Mouse (Mus musculus) left cerebral cortex, adult 9 months (tissue): ENCODE measurements around the gene Nav1.

Source experiments
- DNase-seq, 2 experiments: peaks; one replicate each; pipeline ENCODE4 v3.0.0; 2022; ENCODE audit warnings: low spot score in 2 of 2

Nav1 gene

DNA sequence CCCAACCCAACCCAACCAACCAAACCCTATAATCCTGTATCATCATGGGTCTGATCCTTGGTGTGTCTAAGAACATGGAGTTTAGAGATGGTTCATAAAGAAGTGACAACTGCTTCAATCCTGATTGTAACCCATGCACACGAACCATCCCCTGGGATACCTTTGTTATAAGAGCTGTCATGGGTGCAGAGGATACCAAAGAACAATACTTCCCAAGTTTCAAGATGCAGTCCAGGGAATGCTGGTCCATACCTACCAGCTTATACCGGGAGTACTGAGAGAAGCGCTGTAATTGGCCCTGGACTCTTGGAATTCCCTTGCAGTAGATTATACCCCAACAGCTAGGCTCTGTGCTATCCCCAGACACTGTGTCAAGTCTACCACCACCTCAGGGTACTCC lies 165.2 kb downstream of the Nav1 start:
- no peak for DNase-seq

GRCm38 (mm10) chr1:135440986-135441385 lies 166.1 kb downstream of the Nav1 start:
- DNase-seq: no peak

GRCm38 (mm10) chr1:135438801-135439200 lies 168.3 kb downstream of the Nav1 start:
- no peak for DNase-seq

- no peak for DNase-seq
Measured at GRCm38 (mm10) chr1:135435823-135436222, 171.3 kb downstream of the Nav1 start.

- DNase-seq: no peak
Measured at GRCm38 (mm10) chr1:135430669-135431017, 176.5 kb downstream of the Nav1 start.

DNA sequence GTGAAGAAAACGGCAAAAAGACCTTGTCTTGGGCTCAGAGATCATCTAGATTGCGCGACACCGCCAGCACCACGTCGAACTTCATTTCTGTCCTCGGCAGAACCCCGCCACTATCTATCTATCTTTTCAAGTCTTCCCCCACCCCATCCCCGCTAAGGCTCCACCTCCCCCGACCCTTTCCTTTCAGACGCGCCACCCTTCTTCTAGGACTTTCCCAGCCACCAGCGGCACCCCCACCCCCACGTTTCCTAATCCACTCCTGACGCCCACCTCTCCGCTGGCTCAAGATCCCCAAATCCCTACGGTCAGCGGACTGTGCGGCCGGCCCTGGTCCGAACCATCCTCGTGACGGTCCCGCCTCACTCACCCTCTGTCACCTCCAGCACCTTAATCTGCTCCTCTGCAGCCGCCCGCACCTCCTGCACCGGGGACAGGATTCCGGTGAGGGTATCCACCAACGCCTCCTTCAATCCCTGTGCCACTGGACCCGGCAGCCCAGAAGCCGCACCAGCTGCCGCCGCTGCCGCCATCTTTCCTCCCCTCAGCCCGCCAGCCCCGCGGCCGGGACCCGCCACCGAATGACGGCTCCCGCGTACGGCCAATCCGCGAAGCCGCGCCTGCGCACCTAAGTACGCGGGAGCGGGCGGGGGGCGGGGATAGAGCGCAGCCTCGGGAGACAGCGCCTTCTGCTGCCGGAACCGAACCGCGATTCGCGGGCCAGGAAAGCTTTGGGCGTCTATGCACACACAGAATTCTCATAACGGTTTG lies 177.0 kb downstream of the Nav1 start, which contains the start of gene Ipo9:
Gene Ipo9 (minus strand): TSS at position 599 of the 768 bp plus-strand sequence.
- peak; percentile 74 to 92 for DNase-seq

DNA sequence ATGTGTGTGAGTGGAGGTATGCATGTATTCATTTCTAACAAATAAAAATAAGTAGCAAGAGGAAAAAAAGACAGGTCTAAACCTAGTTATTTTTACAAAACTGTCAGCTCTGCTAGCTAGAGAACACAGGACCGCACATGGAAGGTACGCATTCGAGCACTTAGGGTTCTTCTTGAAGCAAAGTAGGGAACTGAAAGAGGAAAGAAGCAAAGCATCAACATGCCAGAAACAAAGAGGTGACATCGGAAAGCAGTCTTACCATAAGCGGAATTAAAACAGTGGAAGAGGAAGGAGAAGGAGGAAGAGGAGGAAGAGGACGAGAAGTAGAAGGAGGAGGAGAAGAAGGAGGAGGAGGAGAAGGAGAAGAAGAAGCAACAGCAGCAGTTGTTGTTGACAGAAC lies 179.7 kb downstream of the Nav1 start:
- DNase-seq: no peak

DNA sequence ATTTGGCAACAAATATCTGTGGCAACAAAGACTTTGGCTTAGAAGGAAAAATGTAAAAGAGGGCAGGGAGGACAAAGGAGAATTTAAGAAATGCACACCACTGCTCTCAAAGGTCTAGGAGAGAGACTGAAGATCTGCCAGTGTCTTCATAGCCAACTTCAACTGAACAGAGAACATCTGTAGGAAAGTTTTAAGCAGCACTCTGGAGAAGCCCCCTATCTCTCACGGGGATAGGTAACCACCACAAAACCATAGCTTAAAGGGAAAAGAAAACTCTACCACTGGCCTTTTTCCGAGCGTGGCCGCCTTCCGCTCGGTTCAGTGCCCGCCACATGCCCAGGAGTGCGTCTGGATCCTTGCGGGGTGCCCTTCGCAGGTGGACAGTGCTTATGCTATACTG lies 180.4 kb downstream of the Nav1 start:
- DNase-seq: no peak

- DNase-seq: no peak
Measured at GRCm38 (mm10) chr1:135422772-135423171, 184.3 kb downstream of the Nav1 start.

GRCm38 (mm10) chr1:135413996-135414395 lies 193.1 kb downstream of the Nav1 start:
- peak in 1 of 2 experiments; percentile 37 for DNase-seq

DNA sequence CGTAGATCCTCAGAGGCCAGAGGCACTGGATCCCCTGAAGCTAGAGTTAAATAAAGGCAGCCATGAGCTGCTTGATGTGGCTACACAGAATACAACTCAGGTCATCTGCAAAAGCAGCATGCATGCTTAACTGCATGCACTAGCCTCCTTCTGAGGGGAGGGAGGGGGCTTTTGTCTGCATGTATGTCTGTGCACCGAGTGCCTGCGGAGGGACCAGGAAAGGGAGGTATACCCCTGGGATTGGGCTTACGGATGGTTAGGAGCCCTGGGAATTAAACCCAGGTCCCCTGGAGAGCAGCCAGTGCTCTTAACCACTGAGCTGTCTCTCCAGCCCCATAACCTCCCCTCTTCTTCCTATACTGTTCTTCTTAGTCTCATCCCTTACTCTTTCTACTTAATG lies 195.0 kb downstream of the Nav1 start:
- DNase-seq: no peak

DNA sequence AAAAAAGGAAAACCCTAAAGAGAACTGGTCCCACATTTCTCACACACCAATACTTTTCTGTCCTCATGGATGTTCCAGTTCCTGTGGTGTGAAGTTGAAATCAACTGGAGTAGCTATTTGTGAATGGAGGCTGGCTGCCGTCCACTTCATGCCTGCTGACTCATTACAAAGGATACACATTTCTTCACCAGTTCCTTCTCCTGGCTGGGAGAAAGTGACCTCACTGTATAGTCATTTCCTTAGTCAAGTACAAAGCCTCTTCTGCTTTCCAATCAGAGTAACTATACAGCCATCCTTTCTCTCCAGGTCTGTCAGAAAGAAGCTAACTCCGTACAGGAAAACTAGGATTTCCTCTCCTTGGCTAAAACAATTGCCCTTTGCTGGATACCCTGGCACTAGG lies 196.1 kb downstream of the Nav1 start:
- DNase-seq: peak in 1 of 2 experiments; percentile 59

- DNase-seq: no peak
Measured at GRCm38 (mm10) chr1:135408973-135409372, 198.1 kb downstream of the Nav1 start.

DNA sequence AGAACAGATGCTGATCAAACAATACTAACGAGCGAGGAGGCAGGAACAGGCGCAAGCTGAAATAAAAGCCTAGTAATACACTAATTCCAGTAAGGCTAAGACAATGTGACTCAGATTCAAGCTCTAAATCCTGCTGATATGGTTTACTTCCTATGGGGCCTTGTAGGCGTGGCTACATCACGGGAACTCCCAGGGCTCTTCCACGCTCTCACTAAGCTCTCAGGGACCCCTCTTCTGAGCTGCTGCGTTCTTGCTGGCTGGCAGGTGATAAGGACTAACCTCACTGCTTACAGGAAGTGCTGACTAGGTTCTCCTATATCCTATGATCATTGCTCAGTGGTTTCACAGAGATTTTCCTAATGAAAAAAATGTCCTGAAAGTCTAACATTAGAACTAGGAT lies 201.7 kb downstream of the Nav1 start:
- DNase-seq: no peak

DNA sequence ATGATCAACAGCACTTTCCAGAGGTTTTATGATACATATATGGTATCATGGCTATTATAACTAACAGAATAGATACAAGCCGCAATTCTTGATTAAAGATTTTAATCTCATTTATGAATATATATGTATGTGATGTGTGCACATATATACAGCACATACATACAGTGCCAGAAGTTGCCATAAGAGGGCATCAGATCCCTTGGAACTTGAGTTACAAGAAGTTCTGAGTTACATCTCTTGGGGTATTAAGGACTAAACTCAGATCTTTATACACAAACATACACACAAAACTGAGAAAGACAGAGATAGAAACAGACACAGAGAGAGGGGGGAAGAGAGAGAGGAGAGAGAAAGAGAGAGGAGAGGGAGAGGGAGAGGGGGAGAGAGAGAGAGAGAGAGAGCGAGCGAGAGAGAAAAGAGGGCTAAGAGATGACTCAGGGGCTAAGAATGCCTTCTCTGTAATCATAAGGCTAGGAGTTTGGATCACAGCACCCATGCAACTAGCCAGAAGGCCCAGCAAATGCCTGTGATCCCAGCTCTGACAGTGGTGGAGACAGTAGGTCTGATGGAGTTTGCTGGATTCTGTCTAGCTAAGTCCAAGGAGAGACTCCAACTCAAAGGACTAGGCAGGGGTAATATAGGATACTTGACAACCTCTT lies 205.5 kb downstream of the Nav1 start:
- DNase-seq: no peak

GRCm38 (mm10) chr1:135399466-135399865 lies 207.6 kb downstream of the Nav1 start:
- DNase-seq: no peak

- peak in 1 of 2 experiments; percentile 67 for DNase-seq
Measured at GRCm38 (mm10) chr1:135385161-135385560, 221.9 kb downstream of the Nav1 start.
